Mouse (Mus musculus): ENCODE results near the gene Dmrt1.
A peak's percentile ranks its signal among the peaks of the same experiment; 100 is the strongest.

Dmrt1 gene

DNA sequence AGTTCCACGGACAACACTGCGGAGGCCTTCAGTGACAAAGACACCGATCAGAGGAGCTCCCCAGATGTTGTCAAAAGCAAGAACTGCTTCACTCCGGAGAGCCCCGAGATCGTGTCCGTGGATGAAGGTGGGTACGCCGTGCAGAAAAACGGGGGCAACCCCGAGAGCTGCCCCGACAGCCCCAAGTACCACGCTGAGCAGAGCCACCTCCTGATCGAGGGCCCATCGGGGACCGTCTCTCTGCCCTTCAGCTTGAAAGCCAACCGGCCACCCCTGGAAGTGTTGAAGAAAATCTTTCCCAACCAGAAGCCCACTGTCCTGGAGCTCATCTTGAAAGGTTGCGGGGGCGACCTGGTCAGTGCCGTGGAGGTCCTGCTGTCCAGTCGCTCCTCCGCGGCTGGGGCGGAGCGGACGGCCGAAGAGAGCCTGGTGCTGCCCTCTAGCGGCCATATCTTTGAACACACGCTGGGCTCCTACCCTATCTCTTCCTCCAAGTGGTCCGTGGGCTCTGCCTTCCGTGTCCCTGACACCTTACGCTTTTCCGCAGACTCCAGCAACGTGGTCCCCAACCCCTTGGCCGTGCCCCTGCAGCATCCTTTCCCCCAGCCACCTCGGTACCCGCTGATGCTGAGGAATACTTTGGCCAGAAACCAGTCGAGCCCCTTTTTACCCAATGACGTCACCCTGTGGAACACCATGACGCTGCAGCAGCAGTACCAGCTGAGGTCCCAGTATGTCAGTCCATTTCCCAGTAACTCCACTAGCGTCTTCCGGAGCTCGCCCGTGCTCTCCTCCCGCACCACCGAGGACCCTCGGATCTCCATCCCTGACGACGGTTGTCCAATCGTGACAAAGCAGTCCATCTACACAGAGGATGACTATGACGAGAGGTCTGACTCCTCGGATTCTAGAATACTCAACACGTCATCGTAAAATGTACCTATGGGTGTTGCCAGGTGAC, 117.2 kb downstream of the Dmrt1 start:
- DNase-seq (ENCODE audit: low read depth, low spot score) = peak; percentile 52

DNA sequence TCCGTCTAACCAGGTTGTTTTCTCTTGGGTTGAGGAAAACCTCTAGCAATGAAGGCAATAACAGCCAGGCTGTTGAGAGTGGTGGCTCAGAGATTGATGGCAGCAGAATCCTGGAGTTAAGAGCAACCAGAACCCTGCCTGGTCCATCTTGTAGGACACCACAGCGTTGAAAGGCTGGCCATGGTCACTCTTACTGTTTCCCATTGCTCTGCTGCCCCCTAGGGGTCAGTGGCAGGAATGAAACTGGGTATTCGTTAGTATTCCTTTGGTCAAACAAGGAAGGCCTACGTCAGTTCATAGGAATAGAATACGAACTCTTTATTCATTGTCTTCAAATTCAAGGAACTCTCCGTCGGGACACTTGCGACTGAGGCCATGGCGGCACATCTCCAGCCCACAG, 123.1 kb downstream of the Dmrt1 start:
- peak; percentile 59 for DNase-seq (ENCODE audit: low read depth, low spot score)

GRCm38 (mm10) chr19:25635119-25635518, 129.7 kb downstream of the Dmrt1 start:
- DNase-seq (ENCODE audit: low read depth, low spot score) = no peak

DNA sequence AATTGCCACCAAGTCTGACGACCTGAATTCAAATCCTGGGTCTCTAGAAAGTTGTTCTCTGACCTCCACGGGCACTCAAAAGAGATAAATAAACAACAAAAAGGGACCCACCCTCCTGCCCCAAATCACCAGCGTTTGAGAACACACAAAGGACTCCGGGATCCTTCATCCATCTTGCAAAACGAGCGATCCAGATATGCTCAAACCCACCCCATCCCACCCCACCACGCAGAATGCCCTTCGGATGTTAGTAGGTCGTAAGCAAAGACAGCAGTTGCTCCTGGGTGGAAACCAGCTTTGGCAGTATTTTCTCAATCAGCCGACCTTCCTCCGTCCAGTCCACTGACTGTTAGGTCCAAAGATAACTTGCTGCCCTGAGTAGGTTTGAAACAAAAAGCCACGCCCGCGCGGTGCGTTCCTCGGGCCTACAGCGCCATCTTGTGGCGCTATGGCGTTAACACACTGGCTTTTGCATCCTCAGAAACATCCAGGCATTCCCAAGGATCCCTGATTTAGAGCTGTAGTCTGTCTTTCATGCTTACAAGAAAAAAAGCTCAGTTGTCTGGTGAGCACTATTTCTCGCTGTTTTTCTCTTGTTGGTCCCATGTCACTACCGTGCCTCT, 130.3 kb downstream of the Dmrt1 start:
- peak; percentile 34 for DNase-seq (ENCODE audit: low read depth, low spot score)

DNA sequence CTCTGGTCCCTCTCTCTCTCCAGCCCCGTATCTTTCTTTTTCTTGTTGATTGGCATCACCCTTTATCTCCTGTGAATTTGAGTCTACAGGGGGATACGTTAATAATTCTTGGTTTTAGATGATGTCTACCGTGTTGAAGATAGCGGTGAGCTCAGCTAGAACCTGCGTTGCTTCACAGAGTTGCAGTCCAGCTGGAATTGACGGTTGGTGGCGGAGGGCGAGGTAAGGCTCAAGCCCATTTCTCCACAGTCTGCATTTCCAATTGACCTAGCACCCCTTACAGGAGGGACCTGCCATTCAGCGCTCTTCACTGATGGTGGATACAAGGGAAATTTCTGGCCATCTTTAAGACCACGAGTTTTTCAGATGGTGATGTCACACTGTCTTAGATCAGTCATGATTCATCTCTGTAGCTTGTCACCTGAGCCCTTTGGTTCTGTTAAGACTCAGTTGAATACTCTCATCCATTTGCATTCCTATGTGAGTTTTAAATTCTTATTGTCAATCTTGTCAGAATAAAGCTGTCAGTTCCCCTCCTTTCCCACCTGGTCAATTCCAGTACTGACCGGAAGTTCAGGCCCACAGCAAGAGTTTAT, 133.4 kb downstream of the Dmrt1 start:
- DNase-seq (ENCODE audit: low read depth, low spot score) = no peak

GRCm38 (mm10) chr19:25641786-25642185, 136.4 kb downstream of the Dmrt1 start:
- no peak for DNase-seq (ENCODE audit: low read depth, low spot score)

DNA sequence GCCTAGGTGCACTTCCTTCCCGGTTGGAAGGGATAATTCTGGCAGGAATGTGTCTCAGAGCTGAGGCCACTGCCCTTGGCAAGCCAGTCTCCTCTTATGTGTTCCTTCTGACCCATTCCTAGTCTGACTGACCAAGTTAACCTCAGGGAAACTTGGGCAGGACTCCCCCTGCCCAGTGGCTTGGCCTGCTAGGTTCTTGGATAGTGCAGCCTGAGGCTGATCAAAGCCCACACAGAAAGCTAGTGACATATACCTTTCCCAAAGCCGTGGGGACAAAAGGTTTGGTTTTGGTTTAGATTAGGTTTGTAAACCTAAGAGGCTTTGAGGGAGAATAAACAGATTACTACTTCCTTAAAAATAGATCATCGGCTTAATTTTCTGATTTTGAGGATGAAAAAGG, 141.7 kb downstream of the Dmrt1 start:
- no peak for DNase-seq (ENCODE audit: low read depth, low spot score)

GRCm38 (mm10) chr19:25648701-25649100, 143.3 kb downstream of the Dmrt1 start:
- DNase-seq (ENCODE audit: low read depth, low spot score) = no peak

DNA sequence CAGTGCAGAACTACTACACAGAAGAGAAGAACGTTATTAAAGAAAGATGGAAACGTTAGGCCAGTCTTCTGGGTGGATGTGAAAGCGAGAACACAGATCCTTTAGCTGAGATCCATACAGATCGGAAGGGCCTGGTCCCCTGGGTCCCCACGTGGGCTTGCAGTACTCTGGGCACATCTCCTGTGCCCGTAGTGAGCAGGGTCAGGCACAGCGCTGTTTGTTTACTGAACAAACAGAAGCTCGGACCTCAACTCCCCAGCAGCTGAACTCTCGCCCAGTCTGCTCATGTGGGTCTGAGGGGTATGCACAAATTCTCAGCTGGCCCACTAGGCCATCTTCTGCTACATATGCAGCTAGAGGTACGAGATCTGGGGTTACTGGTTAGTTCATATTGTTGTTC, 145.1 kb downstream of the Dmrt1 start:
- DNase-seq (ENCODE audit: low read depth, low spot score) = no peak

DNA sequence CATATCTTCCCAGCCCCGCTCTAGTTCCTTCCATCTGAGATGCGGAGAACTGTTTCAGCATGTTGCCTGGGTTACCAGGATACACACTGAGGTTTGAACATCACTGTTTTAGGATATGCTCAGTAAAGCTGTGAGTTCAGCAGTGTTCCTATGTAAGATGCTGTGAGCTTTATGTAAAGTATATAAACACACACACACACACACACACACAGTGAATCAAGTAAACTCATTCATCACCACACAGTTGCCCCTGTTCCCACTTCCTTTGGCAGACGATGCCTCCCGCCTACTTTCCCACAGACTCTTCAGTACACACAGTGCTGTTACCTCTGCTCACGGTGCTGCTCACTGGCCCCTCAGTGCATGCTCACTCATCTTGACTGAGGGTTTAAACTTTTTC, 147.1 kb downstream of the Dmrt1 start:
- no peak for DNase-seq (ENCODE audit: low read depth, low spot score)
